Mouse (Mus musculus) ovary, postnatal 36 days (tissue): ENCODE measurements around the gene Foxn4.

Source experiments
- DNase-seq: peaks from one replicate; pipeline ENCODE4 v3.0.0; 2022; ENCODE audit warnings: low spot score, mixed read lengths

The Foxn4 gene

GRCm38 (mm10) chr5:114279382-114280143 lies 6.0 kb upstream of the Foxn4 start:
- no peak for DNase-seq

- no peak for DNase-seq
These were observed 2.4 kb upstream of the Foxn4 start for GRCm38 (mm10) chr5:114275991-114276390.

DNA sequence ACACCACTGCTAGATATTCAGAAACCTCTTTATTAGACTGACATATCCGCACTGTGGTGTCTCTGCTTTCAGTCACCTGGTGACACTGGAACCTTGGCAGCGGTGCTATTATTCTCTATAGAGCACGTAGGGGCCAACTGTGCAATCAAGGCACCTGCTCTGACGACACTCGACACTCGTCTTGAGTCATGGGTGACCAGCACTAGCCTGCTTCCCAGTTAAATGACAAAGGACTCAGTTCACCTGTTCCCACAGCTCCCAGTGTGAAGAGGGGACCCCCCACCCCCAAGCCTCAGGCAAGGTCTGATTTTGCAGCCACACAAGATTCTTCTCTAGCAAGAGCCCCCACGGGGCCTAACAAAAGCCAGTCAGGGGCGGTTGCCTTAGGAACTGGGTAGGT lies 1.7 kb upstream of the Foxn4 start:
- DNase-seq = no peak

- no peak for DNase-seq
These were observed 3.6 kb downstream of the Foxn4 start for GRCm38 (mm10) chr5:114269984-114270383.

GRCm38 (mm10) chr5:114269499-114269898 lies 4.1 kb downstream of the Foxn4 start:
- DNase-seq = no peak

DNA sequence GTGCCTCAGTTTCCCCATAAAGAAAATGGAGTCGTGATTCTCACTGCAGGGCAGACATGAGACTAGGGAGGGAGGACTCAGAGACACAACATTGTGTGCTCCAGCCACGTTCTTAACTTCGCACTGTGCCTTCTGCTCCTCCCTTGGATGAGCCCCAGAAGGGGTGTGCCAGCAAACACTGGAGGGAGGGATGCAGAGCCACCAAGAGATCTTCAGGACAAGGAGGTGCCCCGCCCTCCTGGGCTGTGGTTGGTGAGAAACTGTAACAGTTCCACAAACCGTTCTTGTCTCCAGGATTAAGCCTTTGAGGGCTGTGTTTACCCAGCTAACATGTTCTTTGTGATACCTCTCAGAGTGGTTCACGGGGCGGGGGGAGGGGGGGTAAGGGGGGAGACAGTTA lies 5.0 kb downstream of the Foxn4 start:
- no peak for DNase-seq

DNA sequence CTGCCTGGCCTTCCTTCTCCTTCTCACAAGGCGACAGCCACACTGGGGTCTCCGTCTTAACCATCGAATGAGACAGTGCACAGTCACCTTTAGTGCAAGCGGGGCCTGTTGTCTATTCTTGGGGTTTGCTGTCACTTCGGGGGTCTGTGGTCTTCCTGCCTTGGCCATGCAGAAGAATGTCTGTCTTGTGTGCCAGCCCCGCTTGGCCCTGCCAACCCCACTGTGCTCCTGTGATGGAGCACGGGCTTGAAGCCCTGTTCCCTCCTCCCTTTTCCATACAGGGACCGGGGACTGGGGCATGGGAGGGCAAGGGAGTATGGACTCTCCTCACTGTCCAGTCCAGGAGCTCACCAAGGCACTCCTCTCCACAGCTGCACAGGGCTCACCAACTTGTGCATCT lies 8.8 kb downstream of the Foxn4 start:
- DNase-seq = no peak

DNA sequence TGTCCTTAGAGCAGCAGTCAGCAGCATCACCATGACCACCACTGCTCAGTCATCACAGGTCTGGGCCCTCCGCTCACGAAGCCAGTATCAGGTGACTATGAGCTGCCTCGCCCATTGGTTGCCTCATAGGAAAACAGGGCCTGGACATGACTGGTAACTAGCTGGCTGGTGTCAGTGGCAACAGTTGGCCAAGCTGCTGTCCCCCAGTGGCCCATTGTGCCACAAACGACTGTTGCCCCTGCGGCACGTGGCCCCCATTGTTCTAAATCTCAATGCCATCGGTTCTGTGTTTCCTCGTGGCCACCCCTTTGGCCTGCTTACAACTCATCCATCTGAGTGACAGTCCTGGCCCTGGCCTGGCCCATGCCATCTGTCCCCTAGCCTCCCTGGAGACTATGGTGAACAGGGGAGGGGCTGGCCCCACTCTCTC lies 9.6 kb downstream of the Foxn4 start:
- DNase-seq = no peak

- no peak for DNase-seq
These were observed 12.1 kb downstream of the Foxn4 start for GRCm38 (mm10) chr5:114261494-114261893.

GRCm38 (mm10) chr5:114259495-114259894 lies 14.1 kb downstream of the Foxn4 start:
- peak; percentile 23 for DNase-seq

DNA sequence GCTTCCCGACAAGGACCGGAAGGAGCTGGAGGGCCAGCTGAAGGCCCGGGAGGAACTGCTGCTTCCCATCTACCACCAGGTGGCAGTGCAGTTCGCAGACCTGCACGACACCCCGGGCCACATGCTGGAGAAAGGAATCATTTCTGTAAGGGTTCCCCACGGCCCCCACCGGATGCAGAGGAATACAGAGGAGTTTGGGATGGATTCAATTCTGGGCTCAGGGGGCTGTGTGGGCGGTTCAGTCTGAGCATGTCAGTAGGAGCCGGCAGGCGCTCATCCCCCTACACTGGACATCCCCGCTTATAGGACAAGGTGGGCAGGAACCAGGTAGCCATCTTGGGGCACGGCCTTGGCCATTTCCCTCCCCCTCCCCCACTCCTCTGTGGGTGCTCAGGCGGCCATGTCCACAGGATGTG lies 25.4 kb downstream of the Foxn4 start:
- DNase-seq = peak; percentile 71

- no peak for DNase-seq
These were observed 27.1 kb downstream of the Foxn4 start for GRCm38 (mm10) chr5:114246465-114246864.

GRCm38 (mm10) chr5:114239737-114240136 lies 33.9 kb downstream of the Foxn4 start:
- DNase-seq = no peak

DNA sequence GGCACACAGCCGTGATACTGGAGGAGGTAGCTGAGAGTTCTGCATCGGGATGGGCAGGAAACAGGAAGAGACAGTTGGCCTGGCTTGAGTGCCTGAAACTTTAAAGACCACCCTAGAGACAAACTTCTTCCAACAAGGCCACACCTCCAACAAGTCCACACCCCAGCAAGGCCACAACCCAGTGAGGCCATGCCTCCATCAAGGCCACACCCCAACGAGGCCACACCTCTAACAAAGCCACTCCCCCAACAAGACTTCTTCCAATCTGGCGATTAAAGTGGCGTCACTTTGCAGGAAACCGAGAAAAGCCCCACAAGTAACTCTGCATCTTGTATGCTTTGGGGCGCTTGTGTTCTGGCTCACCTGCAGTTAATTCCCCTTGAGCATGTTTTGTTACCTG lies 34.7 kb downstream of the Foxn4 start:
- no peak for DNase-seq

GRCm38 (mm10) chr5:114228901-114229300 lies 44.7 kb downstream of the Foxn4 start:
- DNase-seq = no peak

- DNase-seq = no peak
These were observed 47.6 kb downstream of the Foxn4 start for GRCm38 (mm10) chr5:114226051-114226450.

- no peak for DNase-seq
These were observed 54.8 kb downstream of the Foxn4 start for GRCm38 (mm10) chr5:114218771-114219170.

- DNase-seq = no peak
These were observed 60.4 kb downstream of the Foxn4 start for GRCm38 (mm10) chr5:114213183-114213582.

GRCm38 (mm10) chr5:114206158-114206557 lies 67.4 kb downstream of the Foxn4 start:
- no peak for DNase-seq
